Mouse (Mus musculus): ENCODE data around the gene Zc3h18. TPM values are rescaled to one million over a fixed set of nuclear protein-coding genes. Genes with fewer than 3 reads are reported as not detected.

Gene Zc3h18
- polyA plus RNA-seq, 1 experiment = 44.5 TPM

- TF ChIP-seq POLR2A (IDR thresholded peaks at IDR 0.05; ENCODE audit: low read depth, low read length) (no peak), CTCF (IDR thresholded peaks at IDR 0.05; ENCODE audit: borderline replicate concordance, insufficient read depth, low read length) (no peak)
- no peak overlapping the region for H3K4me3 ChIP-seq (ENCODE audit: insufficient read depth, low read length)
- H3K4me1 ChIP-seq (ENCODE audit: control insufficient read depth, insufficient read depth, low read length) = peaks cover 21% of the 10 kb centered on the region
- H3K27ac ChIP-seq (ENCODE audit: insufficient read depth, low read length) = no peak overlapping the region
Measured at GRCm38 (mm10) chr8:122459218-122459900, 83.0 kb downstream of the Zc3h18 start.

DNA sequence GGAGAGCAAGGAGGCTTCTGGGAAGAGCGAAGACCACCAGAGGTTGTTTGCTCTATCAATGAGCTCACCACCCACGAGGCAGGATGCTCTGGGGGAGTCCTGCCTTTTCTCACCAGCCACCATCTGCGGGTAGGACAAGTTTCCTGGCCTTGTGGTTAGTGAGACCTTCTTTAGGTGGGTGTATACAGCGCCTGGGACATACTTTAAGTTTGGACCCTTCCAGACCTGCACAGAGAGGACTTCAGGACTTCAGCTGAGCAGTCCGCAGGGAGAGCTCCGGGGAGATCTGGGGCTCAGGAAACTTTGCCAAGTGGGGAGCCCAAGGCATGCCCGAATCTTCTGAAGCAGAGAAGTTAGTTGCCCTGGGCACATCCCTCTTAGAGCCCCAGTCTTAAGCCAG is 83.6 kb downstream of the Zc3h18 start:
- Histone ChIP-seq H3K27ac (ENCODE audit: insufficient read depth, low read length) (no peak overlapping the region), H3K4me3 (ENCODE audit: insufficient read depth, low read length) (no peak overlapping the region), H3K4me1 (ENCODE audit: control insufficient read depth, insufficient read depth, low read length) (peaks cover 21% of the 10 kb centered on the region)
- TF ChIP-seq CTCF (IDR thresholded peaks at IDR 0.05; ENCODE audit: borderline replicate concordance, insufficient read depth, low read length) (no peak), POLR2A (IDR thresholded peaks at IDR 0.05; ENCODE audit: low read depth, low read length) (no peak)

DNA sequence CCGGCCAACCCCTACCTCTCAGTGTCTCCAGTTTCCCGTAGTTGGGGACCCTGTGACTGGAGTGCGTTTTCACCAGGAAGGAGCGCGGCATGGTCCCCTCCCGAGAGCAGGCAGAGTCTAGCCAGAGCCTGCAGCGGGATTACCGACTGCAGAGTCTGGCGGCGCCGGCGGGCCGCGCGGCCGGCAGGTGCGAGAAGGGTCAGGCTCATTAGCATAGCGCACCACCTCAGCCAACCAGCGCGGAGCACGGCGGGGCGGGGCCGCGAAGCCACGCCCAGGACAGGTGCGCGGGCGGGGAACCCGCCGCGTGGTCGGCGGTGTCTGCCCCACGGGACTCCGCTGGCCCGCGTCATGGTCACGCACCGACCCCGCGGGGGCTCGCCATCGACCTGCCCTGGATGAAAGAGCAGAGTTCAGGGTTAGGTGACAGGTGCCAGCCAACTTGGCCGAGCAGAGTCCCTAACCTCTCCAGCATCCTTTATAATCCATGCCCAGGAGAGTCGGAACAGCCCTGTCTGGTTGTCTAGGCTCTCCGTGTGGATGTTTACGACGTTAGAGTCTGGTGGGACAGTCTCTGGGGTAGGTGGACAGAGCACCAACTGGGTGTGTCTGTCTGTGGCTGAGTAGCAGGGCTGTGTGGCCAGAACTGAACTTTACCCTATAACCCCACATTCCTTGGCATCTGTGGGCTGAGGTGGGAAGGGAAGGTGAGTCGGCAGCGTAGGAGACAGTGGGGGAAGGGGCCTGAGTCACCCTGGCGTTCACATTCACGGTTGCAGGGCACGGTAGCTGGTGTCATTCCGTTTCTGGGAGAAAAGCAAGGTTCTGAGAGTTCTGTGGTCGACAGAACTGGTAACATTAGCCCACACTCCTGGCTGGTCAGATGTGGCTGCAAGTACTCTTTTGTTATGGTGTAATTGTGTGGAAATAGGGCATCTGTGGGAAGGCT is 84.4 kb downstream of the Zc3h18 start, which contains the start of gene Snai3:
TSS of gene Snai3 (minus strand) at position 210 of the 949 bp plus-strand sequence.
- Histone ChIP-seq H3K4me3 (ENCODE audit: insufficient read depth, low read length) (peak within 1 kb of the TSS; percentile 23; the same call in 1 of the 2 replicates), H3K4me1 (ENCODE audit: control insufficient read depth, insufficient read depth, low read length) (peaks cover 21% of the 10 kb centered on the region), H3K27ac (ENCODE audit: insufficient read depth, low read length) (peak within 1 kb of the TSS; percentile 65)
- TF ChIP-seq POLR2A (IDR thresholded peaks at IDR 0.05; ENCODE audit: low read depth, low read length) (no peak), CTCF (IDR thresholded peaks at IDR 0.05; ENCODE audit: borderline replicate concordance, insufficient read depth, low read length) (no peak)

- no peak overlapping the region for H3K4me3 ChIP-seq (ENCODE audit: insufficient read depth, low read length)
- TF ChIP-seq POLR2A (IDR thresholded peaks at IDR 0.05; ENCODE audit: low read depth, low read length) (no peak), CTCF (IDR thresholded peaks at IDR 0.05; ENCODE audit: borderline replicate concordance, insufficient read depth, low read length) (no peak)
- peaks cover 21% of the 10 kb centered on the region for H3K4me1 ChIP-seq (ENCODE audit: control insufficient read depth, insufficient read depth, low read length)
- peak overlapping the region; percentile 65 for H3K27ac ChIP-seq (ENCODE audit: insufficient read depth, low read length)
Measured at GRCm38 (mm10) chr8:122461473-122462148, 85.2 kb downstream of the Zc3h18 start.

DNA sequence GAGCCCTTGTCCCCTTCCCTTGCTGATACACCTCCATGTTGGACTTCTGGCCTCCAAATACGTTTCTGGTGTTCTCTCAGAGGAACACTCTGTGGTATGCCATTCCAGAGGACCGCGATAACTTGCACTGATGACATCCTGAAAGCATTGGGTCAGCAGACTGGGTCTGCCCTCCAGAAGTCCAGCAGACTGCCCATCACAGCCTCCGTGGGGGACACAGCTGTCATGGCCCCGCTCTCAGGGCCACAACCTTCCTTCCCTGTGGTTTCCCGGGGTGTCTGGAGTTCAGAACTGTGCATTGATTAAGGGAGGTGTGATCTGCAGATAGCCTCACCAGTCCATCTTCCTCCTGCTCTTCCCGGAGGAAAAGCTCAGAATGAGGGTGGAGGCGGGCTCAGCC is 86.1 kb downstream of the Zc3h18 start:
- Histone ChIP-seq H3K27ac (ENCODE audit: insufficient read depth, low read length) (peak overlapping the region; percentile 9; the same call in 1 of the 2 replicates), H3K4me3 (ENCODE audit: insufficient read depth, low read length) (no peak overlapping the region)
- TF ChIP-seq POLR2A (IDR thresholded peaks at IDR 0.05; ENCODE audit: low read depth, low read length) = no peak
- TF ChIP-seq CTCF (IDR thresholded peaks at IDR 0.05; ENCODE audit: borderline replicate concordance, insufficient read depth, low read length) = no peak

GRCm38 (mm10) chr8:122463651-122464640 is 87.5 kb downstream of the Zc3h18 start:
- Histone ChIP-seq H3K4me1 (ENCODE audit: control insufficient read depth, insufficient read depth, low read length) (peaks cover 21% of the 10 kb centered on the region), H3K27ac (ENCODE audit: insufficient read depth, low read length) (no peak overlapping the region), H3K4me3 (ENCODE audit: insufficient read depth, low read length) (no peak overlapping the region)
- no peak for TF ChIP-seq POLR2A (IDR thresholded peaks at IDR 0.05; ENCODE audit: low read depth, low read length)
- TF ChIP-seq CTCF (IDR thresholded peaks at IDR 0.05; ENCODE audit: borderline replicate concordance, insufficient read depth, low read length) = no peak

More for the DNA sequence above, 86.1 kb downstream of the Zc3h18 start:
- peaks cover 21% of the 10 kb centered on the region for H3K4me1 ChIP-seq (ENCODE audit: control insufficient read depth, insufficient read depth, low read length)

GRCm38 (mm10) chr8:122464985-122465384 is 88.6 kb downstream of the Zc3h18 start:
- TF ChIP-seq POLR2A (IDR thresholded peaks at IDR 0.05; ENCODE audit: low read depth, low read length) = no peak
- Histone ChIP-seq H3K27ac (ENCODE audit: insufficient read depth, low read length) (no peak overlapping the region), H3K4me3 (ENCODE audit: insufficient read depth, low read length) (no peak overlapping the region), H3K4me1 (ENCODE audit: control insufficient read depth, insufficient read depth, low read length) (peaks cover 21% of the 10 kb centered on the region)

Other genes with a start within 250 kb of the Zc3h18 start
- gene Zfpm1, start 94.5 kb upstream of the Zc3h18 start, polyA plus RNA-seq (2011; ENCODE audit: insufficient read length, low read depth, missing spikeins) = 10.3 and 12.6 TPM in 2 replicates
- gene Trhr2, start 15.9 kb upstream of the Zc3h18 start, polyA plus RNA-seq (2011; ENCODE audit: insufficient read length, low read depth, missing spikeins) = not detected in 2 replicates
- not detected in 2 replicates for gene Il17c, start 45.4 kb downstream of the Zc3h18 start, polyA plus RNA-seq (2011; ENCODE audit: insufficient read length, low read depth, missing spikeins)
- gene Cyba, start 56.3 kb downstream of the Zc3h18 start, polyA plus RNA-seq (2011; ENCODE audit: insufficient read length, low read depth, missing spikeins) = 133 and 158 TPM in 2 replicates
- gene Mvd, start 66.8 kb downstream of the Zc3h18 start, polyA plus RNA-seq (2011; ENCODE audit: insufficient read length, low read depth, missing spikeins) = 18.1 and 22.0 TPM in 2 replicates
- not detected in 2 replicates for gene Snai3, start 84.1 kb downstream of the Zc3h18 start, polyA plus RNA-seq (2011; ENCODE audit: insufficient read length, low read depth, missing spikeins)
- 38.9 and 39.0 TPM in 2 replicates for gene Rnf166, start 99.5 kb downstream of the Zc3h18 start, polyA plus RNA-seq (2011; ENCODE audit: insufficient read length, low read depth, missing spikeins)
- gene Ctu2, start 99.5 kb downstream of the Zc3h18 start, polyA plus RNA-seq (2011; ENCODE audit: insufficient read length, low read depth, missing spikeins) = 36.0 and 37.2 TPM in 2 replicates
- 146 and 158 TPM in 2 replicates for gene Piezo1, start 174.7 kb downstream of the Zc3h18 start, polyA plus RNA-seq (2011; ENCODE audit: insufficient read length, low read depth, missing spikeins)
- gene Cdt1, start 191.4 kb downstream of the Zc3h18 start, polyA plus RNA-seq (2011; ENCODE audit: insufficient read length, low read depth, missing spikeins) = 11.8 and 15.9 TPM in 2 replicates
- 140 and 214 TPM in 2 replicates for gene Aprt, start 200.3 kb downstream of the Zc3h18 start, polyA plus RNA-seq (2011; ENCODE audit: insufficient read length, low read depth, missing spikeins)
- gene Galns, start 234.9 kb downstream of the Zc3h18 start, polyA plus RNA-seq (2011; ENCODE audit: insufficient read length, low read depth, missing spikeins) = 12.1 and 15.4 TPM in 2 replicates
- gene Trappc2l, start 235.0 kb downstream of the Zc3h18 start, polyA plus RNA-seq (2011; ENCODE audit: insufficient read length, low read depth, missing spikeins) = 44.2 and 45.8 TPM in 2 replicates
- gene Pabpn1l, start 246.1 kb downstream of the Zc3h18 start, polyA plus RNA-seq (2011; ENCODE audit: insufficient read length, low read depth, missing spikeins) = not detected in 2 replicates